Mouse (Mus musculus) cerebellum, adult 2 months (tissue): ENCODE measurements at regions not wholly inside any gene's neighbourhood (a gene's known extent, or its start where the extent isn't known, plus 50 kb on each side); places are given as distances from the start of the nearest gene placed in this dataset.
"Not testable (repeated sequence)": the region's sequence is repeated elsewhere in the genome, so short reads cannot be mapped to it uniquely, and the experiment has no call there.

Experiments used
- CTCF ChIP-seq: fragments of 200-500 bp; IDR thresholded peaks from 2 replicates; pipeline ENCODE4 v1.5.1; 2011; ENCODE audit warnings: low read depth, mild to moderate bottlenecking, control low read depth, low read length, moderate library complexity, borderline replicate concordance; ENCODE audit not compliant: insufficient read depth
- POLR2A ChIP-seq: fragments of 200-500 bp; IDR thresholded peaks from 2 replicates; pipeline ENCODE4 v1.6.1; 2011; ENCODE audit warnings: low read length, control low read depth, borderline replicate concordance; ENCODE audit not compliant: insufficient read depth

- not testable (repeated sequence) for TF ChIP-seq CTCF, POLR2A
These were observed 331.2 kb upstream of the Htr2a start for GRCm38 (mm10) chr14:74309451-74309850.
